Mouse (Mus musculus): ENCODE results near the gene Lpcat2b. TPM values are rescaled to one million over a fixed set of nuclear protein-coding genes. Genes with fewer than 3 reads are reported as not detected.

The Lpcat2b gene
- polyA plus RNA-seq, 1 experiment from 2014 or later = not detected

- H3K4me1 ChIP-seq (replicated peaks) = no peaks in the 10 kb centered on the region
- no peak for DNase-seq (ENCODE audit: low spot score)
- no peaks in the 10 kb centered on the region for H3K36me3 ChIP-seq
- no peaks in the 10 kb centered on the region for H3K27me3 ChIP-seq (ENCODE audit: insufficient read depth, poor library complexity, severe bottlenecking)
- H3K9me3 ChIP-seq = no peaks in the 10 kb centered on the region
- no peak overlapping the region for H3K27ac ChIP-seq
- no peak overlapping the region for H3K4me3 ChIP-seq
- WGBS = 92% methylated on average over 1 of the region's 1 CpGs
Observed at GRCm38 (mm10) chr5:107421676-107422075, 9.7 kb upstream of the Lpcat2b start.

- H3K36me3 ChIP-seq = no peaks in the 10 kb centered on the region
- H3K27ac ChIP-seq = no peak overlapping the region
- peaks cover 15% of the 10 kb centered on the region for H3K4me1 ChIP-seq (replicated peaks)
- no peak overlapping the region for H3K4me3 ChIP-seq
- 79% methylated on average over 5 of the region's 5 CpGs for WGBS
- H3K9me3 ChIP-seq = no peaks in the 10 kb centered on the region
- no peak for DNase-seq (ENCODE audit: low spot score)
- no peaks in the 10 kb centered on the region for H3K27me3 ChIP-seq (ENCODE audit: insufficient read depth, poor library complexity, severe bottlenecking)
Observed at GRCm38 (mm10) chr5:107434001-107434400, 2.7 kb downstream of the Lpcat2b start.

- WGBS = 87% methylated on average over 6 of the region's 6 CpGs
- peaks cover 15% of the 10 kb centered on the region for H3K4me1 ChIP-seq (replicated peaks)
- DNase-seq (ENCODE audit: low spot score) = no peak
- no peak overlapping the region for H3K4me3 ChIP-seq
- H3K27me3 ChIP-seq (ENCODE audit: insufficient read depth, poor library complexity, severe bottlenecking) = no peaks in the 10 kb centered on the region
- H3K9me3 ChIP-seq = no peaks in the 10 kb centered on the region
- H3K36me3 ChIP-seq = no peaks in the 10 kb centered on the region
- no peak overlapping the region for H3K27ac ChIP-seq
Observed at GRCm38 (mm10) chr5:107436185-107436584, 4.8 kb downstream of the Lpcat2b start.

DNA sequence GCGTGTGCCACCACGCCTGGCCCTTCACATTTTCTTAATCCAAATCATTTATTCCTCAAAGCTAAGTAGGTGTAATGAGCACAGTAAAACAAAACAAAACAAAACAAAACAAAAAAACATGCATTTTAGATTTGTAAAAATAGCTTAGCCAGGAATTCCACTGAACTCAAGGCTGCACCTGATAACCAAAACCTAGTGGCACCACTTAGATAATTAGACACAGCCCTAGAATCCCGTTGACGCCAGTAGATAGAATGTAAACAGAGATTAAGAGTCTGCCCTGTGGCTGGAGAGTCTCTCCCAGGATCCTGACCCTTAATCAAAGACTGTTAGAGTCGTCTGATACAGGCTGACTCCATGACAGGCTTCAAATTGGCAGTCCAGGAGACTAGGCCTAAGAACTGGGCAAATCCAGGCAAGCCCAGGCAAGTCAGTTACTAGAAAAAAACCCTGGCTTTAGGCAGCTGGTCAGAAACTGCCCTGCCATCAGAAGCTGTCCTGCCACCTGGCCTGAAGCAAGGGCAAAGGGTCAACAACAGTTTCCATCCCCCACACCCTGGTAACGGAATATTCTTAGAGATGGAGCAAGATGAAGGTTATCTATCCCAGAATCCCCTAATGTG is 5.3 kb downstream of the Lpcat2b start:
- 80% methylated on average over 6 of the region's 6 CpGs for WGBS
- Histone ChIP-seq H3K36me3 (no peaks in the 10 kb centered on the region), H3K27ac (no peak overlapping the region), H3K27me3 (ENCODE audit: insufficient read depth, poor library complexity, severe bottlenecking) (no peaks in the 10 kb centered on the region), H3K4me1 (replicated peaks) (peaks cover 15% of the 10 kb centered on the region), H3K9me3 (no peaks in the 10 kb centered on the region), H3K4me3 (no peak overlapping the region)
- peak; percentile 2 for DNase-seq (ENCODE audit: low spot score)

- WGBS = under 1% methylated on average over 51 of the region's 51 CpGs
- H3K27ac ChIP-seq = peak within 1 kb of the TSS; percentile 98
- H3K36me3 ChIP-seq = no peaks in the 10 kb centered on the region
- peaks cover 15% of the 10 kb centered on the region for H3K4me1 ChIP-seq (replicated peaks)
- no peaks in the 10 kb centered on the region for H3K9me3 ChIP-seq
- H3K4me3 ChIP-seq = peak within 1 kb of the TSS; percentile 93
- peak; percentile 96 for DNase-seq (ENCODE audit: low spot score)
- H3K27me3 ChIP-seq (ENCODE audit: insufficient read depth, poor library complexity, severe bottlenecking) = no peaks in the 10 kb centered on the region
Observed at GRCm38 (mm10) chr5:107437464-107438281, 6.3 kb downstream of the Lpcat2b start, which contains the start of gene Btbd8. TSS of gene Btbd8 (plus strand) at chr5:107437997.

GRCm38 (mm10) chr5:107438353-107438752 is 7.0 kb downstream of the Lpcat2b start:
- no peak for DNase-seq (ENCODE audit: low spot score)

DNA sequence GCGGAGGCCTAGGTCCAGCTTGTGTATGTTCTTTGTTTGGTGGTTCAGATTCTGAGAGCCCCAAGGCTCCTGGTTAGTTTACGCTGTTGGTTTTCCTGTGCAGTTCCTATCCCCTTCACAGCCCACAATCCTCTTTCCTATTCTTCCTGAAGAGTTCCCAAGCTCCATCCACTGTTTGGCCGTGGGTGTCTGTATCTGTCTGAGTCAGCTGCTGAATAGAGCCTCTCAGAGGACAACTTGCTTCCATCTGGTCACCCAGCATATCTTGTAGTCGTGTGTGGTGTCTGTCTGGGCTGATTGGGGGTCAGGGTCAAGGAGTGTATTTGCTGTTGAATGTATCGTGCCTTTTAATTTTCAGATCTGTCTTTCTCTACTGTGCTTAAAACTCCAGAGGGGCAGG is 10.5 kb downstream of the Lpcat2b start:
- no peaks in the 10 kb centered on the region for H3K27me3 ChIP-seq (ENCODE audit: insufficient read depth, poor library complexity, severe bottlenecking)
- no peaks in the 10 kb centered on the region for H3K9me3 ChIP-seq
- WGBS = 83% methylated on average over 5 of the region's 5 CpGs
- no peak overlapping the region for H3K27ac ChIP-seq
- no peaks in the 10 kb centered on the region for H3K36me3 ChIP-seq
- H3K4me3 ChIP-seq = no peak overlapping the region
- DNase-seq (ENCODE audit: low spot score) = no peak
- H3K4me1 ChIP-seq (replicated peaks) = peaks cover 13% of the 10 kb centered on the region

More at GRCm38 (mm10) chr5:107438353-107438752, 7.0 kb downstream of the Lpcat2b start:
- peak overlapping the region; percentile 93 for H3K4me3 ChIP-seq
- WGBS = 23% methylated on average over 7 of the region's 7 CpGs
- H3K9me3 ChIP-seq = no peaks in the 10 kb centered on the region
- no peaks in the 10 kb centered on the region for H3K36me3 ChIP-seq
- H3K27me3 ChIP-seq (ENCODE audit: insufficient read depth, poor library complexity, severe bottlenecking) = no peaks in the 10 kb centered on the region
- peaks cover 15% of the 10 kb centered on the region for H3K4me1 ChIP-seq (replicated peaks)
- H3K27ac ChIP-seq = peak overlapping the region; percentile 98

- Histone ChIP-seq H3K27ac (no peak overlapping the region), H3K4me1 (replicated peaks) (no peaks in the 10 kb centered on the region), H3K4me3 (no peak overlapping the region), H3K27me3 (ENCODE audit: insufficient read depth, poor library complexity, severe bottlenecking) (no peaks in the 10 kb centered on the region), H3K36me3 (no peaks in the 10 kb centered on the region), H3K9me3 (no peaks in the 10 kb centered on the region)
- no peak for DNase-seq (ENCODE audit: low spot score)
- whole genome bisulfite sequencing = 92% methylated on average over 4 of the region's 4 CpGs
Observed at GRCm38 (mm10) chr5:107444251-107444650, 12.9 kb downstream of the Lpcat2b start.

- Histone ChIP-seq H3K27ac (no peak overlapping the region), H3K27me3 (ENCODE audit: insufficient read depth, poor library complexity, severe bottlenecking) (no peaks in the 10 kb centered on the region), H3K36me3 (peaks cover 4% of the 10 kb centered on the region; the same call in 1 of the 2 replicates), H3K4me1 (replicated peaks) (no peaks in the 10 kb centered on the region), H3K4me3 (no peak overlapping the region), H3K9me3 (no peaks in the 10 kb centered on the region)
- DNase-seq (ENCODE audit: low spot score) = no peak
- 82% methylated on average over 4 of the region's 4 CpGs for WGBS
Observed at GRCm38 (mm10) chr5:107447977-107448376, 16.6 kb downstream of the Lpcat2b start.

DNA sequence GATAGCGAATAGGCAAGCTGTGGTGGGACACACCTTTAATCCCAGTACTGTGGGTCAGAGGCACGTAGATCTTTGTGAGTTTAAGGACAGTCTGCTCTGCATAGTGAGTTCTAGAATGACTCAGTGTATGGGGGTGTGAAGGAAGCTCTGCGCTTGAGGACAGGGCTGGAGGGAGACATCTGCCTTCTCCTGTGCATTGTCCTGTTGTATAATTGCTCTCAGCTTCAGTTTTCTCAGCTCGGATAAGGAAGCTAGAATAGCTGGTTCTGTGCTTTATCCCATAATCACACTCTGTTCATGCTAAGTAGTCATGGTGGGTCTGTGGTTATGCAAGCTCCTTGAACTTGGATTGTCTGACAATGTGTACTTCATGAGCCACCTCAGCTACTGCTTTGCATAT is 17.4 kb downstream of the Lpcat2b start:
- H3K9me3 ChIP-seq = no peaks in the 10 kb centered on the region
- no peaks in the 10 kb centered on the region for H3K4me1 ChIP-seq (replicated peaks)
- DNase-seq (ENCODE audit: low spot score) = no peak
- no peak overlapping the region for H3K27ac ChIP-seq
- H3K36me3 ChIP-seq = peaks cover 4% of the 10 kb centered on the region; the same call in 1 of the 2 replicates
- 93% methylated on average over 4 of the region's 4 CpGs for WGBS
- H3K27me3 ChIP-seq (ENCODE audit: insufficient read depth, poor library complexity, severe bottlenecking) = no peaks in the 10 kb centered on the region
- no peak overlapping the region for H3K4me3 ChIP-seq

- 92% methylated on average over 5 of the region's 5 CpGs for WGBS
- no peak for DNase-seq (ENCODE audit: low spot score)
Observed at GRCm38 (mm10) chr5:107449620-107450019, 18.3 kb downstream of the Lpcat2b start.

GRCm38 (mm10) chr5:107450299-107450698 is 18.9 kb downstream of the Lpcat2b start:
- no peak for DNase-seq (ENCODE audit: low spot score)
- H3K9me3 ChIP-seq = no peaks in the 10 kb centered on the region
- peaks cover 4% of the 10 kb centered on the region; the same call in 1 of the 2 replicates for H3K36me3 ChIP-seq
- 93% methylated on average over 5 of the region's 5 CpGs for WGBS
- H3K4me1 ChIP-seq (replicated peaks) = no peaks in the 10 kb centered on the region
- H3K27ac ChIP-seq = no peak overlapping the region
- H3K4me3 ChIP-seq = no peak overlapping the region
- no peaks in the 10 kb centered on the region for H3K27me3 ChIP-seq (ENCODE audit: insufficient read depth, poor library complexity, severe bottlenecking)

More at GRCm38 (mm10) chr5:107449620-107450019, 18.3 kb downstream of the Lpcat2b start:
- no peaks in the 10 kb centered on the region for H3K9me3 ChIP-seq
- peaks cover 4% of the 10 kb centered on the region; the same call in 1 of the 2 replicates for H3K36me3 ChIP-seq
- no peaks in the 10 kb centered on the region for H3K4me1 ChIP-seq (replicated peaks)
- no peak overlapping the region for H3K4me3 ChIP-seq
- no peak overlapping the region for H3K27ac ChIP-seq
- H3K27me3 ChIP-seq (ENCODE audit: insufficient read depth, poor library complexity, severe bottlenecking) = no peaks in the 10 kb centered on the region
